Mouse (Mus musculus) embryonic fibroblast, embryonic 13.5 days (primary cell): ENCODE measurements around the gene Slc24a3.

Experiments used
- CTCF ChIP-seq: IDR thresholded peaks from 2 replicates; pipeline ENCODE4 v1.5.1; 2011; ENCODE audit warnings: mild to moderate bottlenecking, control low read depth, low read length, moderate library complexity, borderline replicate concordance; ENCODE audit not compliant: insufficient read depth
- POLR2A ChIP-seq: IDR thresholded peaks from 2 replicates; pipeline ENCODE4 v1.6.1; 2011; ENCODE audit warnings: low read depth, mild to moderate bottlenecking, control low read depth, low read length, moderate library complexity

DNA sequence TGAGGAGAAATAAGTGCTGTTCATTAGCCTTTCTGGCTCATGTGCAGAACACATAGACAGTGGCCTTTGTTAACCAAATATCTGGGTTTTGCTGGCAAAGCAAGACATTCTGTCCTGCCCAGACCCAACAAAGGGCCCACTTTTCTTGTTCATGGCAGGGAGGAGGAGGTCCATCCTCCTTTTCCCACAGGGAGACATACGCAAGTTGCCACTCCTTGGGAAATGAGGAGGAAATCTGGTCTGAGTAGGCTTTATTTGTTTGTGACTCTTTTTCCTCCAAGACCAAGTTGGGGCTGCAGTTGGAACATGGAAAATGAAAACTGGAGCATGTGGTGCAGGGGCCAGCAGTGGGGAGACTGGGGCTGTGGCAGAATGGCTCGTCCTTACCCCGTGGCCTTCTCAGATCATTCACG is 363.4 kb downstream of the Slc24a3 start:
- TF ChIP-seq POLR2A (no peak), CTCF (no peak)
